Mouse (Mus musculus) gastrocnemius, adult 2 months (tissue): ENCODE results near the gene Gm21518. TPM values are rescaled to one million over a fixed set of nuclear protein-coding genes. Genes with fewer than 3 reads are reported as not detected.
"Not testable (repeated sequence)": the region's sequence is repeated elsewhere in the genome, so short reads cannot be mapped to it uniquely, and the experiment has no call there.

ENCODE experiments used
- DNase-seq: peaks from one replicate; pipeline ENCODE4 v3.0.0; 2022
- H3K27ac ChIP-seq: fragments of 200-600 bp; 2 replicates; pipeline ENCODE4 v1.8.1; 2022; ENCODE audit warnings: mild to moderate bottlenecking
- H3K4me3 ChIP-seq: fragments of 200-600 bp; 2 replicates; pipeline ENCODE4 v1.8.1; 2022; ENCODE audit warnings: mild to moderate bottlenecking, moderate library complexity
- intact Hi-C: fragments of 180-260 bp; cut with DNase I; formaldehyde crosslinking; loops from one replicate; pipeline ENCODE4 v1.15.1; 2025
- long read RNA-seq, 2 experiments: library from polyadenylated mRNA; stranded (forward); transcript quantifications; one replicate each; pipeline ENCODE4 v2.0.0; 2021
- total RNA-seq, 2 experiments: library from RNA; stranded (reverse); gene quantifications; 2 replicates each; pipeline ENCODE4 v1.2.3; 2021

Gene Gm21518
- total RNA-seq, result not detected
- long read RNA-seq, experiment 1, result 0 reads
- long read RNA-seq, experiment 2, result 0 reads

GRCm38 (mm10) chrY:62190566-62190965 lies at the start of gene Gm21518:
TSS of gene Gm21518 (plus strand) at chrY:62190866.
- intact Hi-C loops, H3K4me3 ChIP-seq, H3K27ac ChIP-seq, DNase-seq: not testable (repeated sequence)
